Mouse (Mus musculus) heart, embryonic 13.5 days (tissue): ENCODE measurements around the gene Ttc14. TPM values are rescaled to one million over a fixed set of nuclear protein-coding genes. Genes with fewer than 3 reads are reported as not detected.
A peak's percentile ranks its signal among the peaks of the same experiment; 100 is the strongest.

ENCODE experiments used
- ATAC-seq: fragments of 200-750 bp; cut with Nextera tagmentation; 2 replicates; pipeline ENCODE4 v1.8.0; 2017; ENCODE audit warnings: moderate TSS enrichment; ENCODE audit not compliant: insufficient number of reproducible peaks, low FRiP score, low TSS enrichment; ENCODE audit errors: extremely low read depth
- H3K27ac ChIP-seq: fragments of 300-500 bp; sonication (generic); replicated peaks from 2 replicates; pipeline ENCODE4 v1.5.1; 2015; ENCODE audit warnings: moderate library complexity, mild to moderate bottlenecking, inconsistent platforms
- H3K27me3 ChIP-seq: fragments of 300-500 bp; sonication (generic); replicated peaks from 2 replicates; pipeline ENCODE4 v1.6.1; 2015; ENCODE audit warnings: mild to moderate bottlenecking, inconsistent platforms
- H3K36me3 ChIP-seq: fragments of 300-500 bp; sonication (generic); 2 replicates; pipeline ENCODE4 v1.6.1; 2015; ENCODE audit warnings: mild to moderate bottlenecking, inconsistent platforms
- H3K4me1 ChIP-seq: fragments of 300-500 bp; sonication (generic); 2 replicates; pipeline ENCODE4 v1.6.1; 2015; ENCODE audit warnings: inconsistent platforms
- H3K4me2 ChIP-seq: fragments of 300-500 bp; sonication (generic); 2 replicates; pipeline ENCODE4 v1.6.1; 2015; ENCODE audit warnings: inconsistent platforms, mild to moderate bottlenecking, moderate library complexity
- H3K4me3 ChIP-seq: fragments of 300-500 bp; sonication (generic); 2 replicates; pipeline ENCODE4 v1.5.1; 2015; ENCODE audit warnings: moderate library complexity, mild to moderate bottlenecking, inconsistent platforms
- H3K9ac ChIP-seq: fragments of 300-500 bp; sonication (generic); 2 replicates; pipeline ENCODE4 v1.6.1; 2015; ENCODE audit warnings: inconsistent platforms, mild to moderate bottlenecking, moderate library complexity
- H3K9me3 ChIP-seq: fragments of 300-500 bp; sonication (generic); 2 replicates; pipeline ENCODE4 v1.6.1; 2016; ENCODE audit warnings: inconsistent platforms
- WGBS: fragments of 180-500 bp; shearing (Covaris S2); methylation state at CpG from one replicate; pipeline ENCODE4 v1.1.7; 2015; ENCODE audit warnings: mixed read lengths; 5-methylcytosine and 5-hydroxymethylcytosine counted together
- polyA plus RNA-seq: library from polyadenylated mRNA; unstranded; fragments of >200 nt; fragmentation: Nextera tagmentation; extraction: Ambion mirVana; gene quantifications from 2 replicates; pipeline ENCODE4 v1.2.1, GENCODE M21; 2015

Gene Ttc14
- polyA plus RNA-seq, result 39.8 and 45.6 TPM in 2 replicates

DNA sequence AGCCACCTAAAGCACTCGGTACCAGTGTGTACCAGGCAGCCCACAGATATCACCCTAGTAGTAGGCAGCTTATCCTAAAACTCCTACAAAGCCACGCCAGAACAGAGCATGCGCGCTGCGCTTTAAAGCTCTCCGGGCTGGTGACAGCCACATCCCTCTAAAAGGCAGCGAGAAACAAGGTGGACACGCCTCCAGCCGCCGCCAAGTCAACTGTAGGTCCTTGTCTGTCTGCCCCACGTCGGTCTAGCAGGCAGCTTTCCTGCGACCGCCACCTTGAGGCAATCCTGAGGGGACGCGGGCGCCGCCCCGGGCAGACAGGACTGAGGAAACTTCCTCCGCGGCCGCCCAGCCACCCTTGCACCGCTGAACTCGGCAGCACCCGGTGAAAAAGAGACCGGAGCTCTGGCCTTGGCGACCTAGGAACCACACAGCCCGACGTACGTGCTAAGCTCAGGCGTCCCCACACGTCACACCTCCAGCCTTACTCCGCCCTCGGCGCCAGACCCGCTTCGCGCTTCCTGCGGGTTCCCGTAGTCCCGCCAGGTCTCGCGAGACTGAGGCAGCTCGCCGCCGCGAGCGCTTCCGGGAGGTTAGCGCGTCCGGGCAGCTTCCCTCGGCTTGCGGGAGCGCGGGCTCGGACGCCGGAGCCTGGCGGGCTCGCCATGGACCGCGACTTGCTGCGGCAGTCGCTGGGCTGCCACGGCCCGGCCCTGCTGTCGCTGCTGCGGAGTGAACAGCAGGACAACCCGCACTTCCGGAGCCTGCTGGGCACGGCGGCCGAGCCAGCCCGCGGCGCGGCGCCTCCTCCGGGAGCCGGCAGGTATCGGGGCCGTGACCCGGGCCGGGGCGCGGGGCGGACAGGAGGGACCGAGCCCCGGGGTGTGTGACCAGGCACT lies at the start of gene Ttc14:
TSS of gene Ttc14 (plus strand) at position 216 of the 896 bp plus-strand sequence.
- peak; percentile 98 for ATAC-seq
- peak within 1 kb of the TSS; percentile 79 for H3K4me2 ChIP-seq
- peak within 1 kb of the TSS; percentile 100 for H3K27ac ChIP-seq
- H3K4me1 ChIP-seq, result peaks cover 10% of the 10 kb centered on the region
- H3K27me3 ChIP-seq, result no peaks in the 10 kb centered on the region
- H3K9ac ChIP-seq, result peak within 1 kb of the TSS; percentile 98
- H3K36me3 ChIP-seq, result peaks cover 18% of the 10 kb centered on the region
- no peaks in the 10 kb centered on the region for H3K9me3 ChIP-seq
- H3K4me3 ChIP-seq, result peak within 1 kb of the TSS; percentile 92
- WGBS, result under 1% methylated on average over 90 of the region's 90 CpGs

DNA sequence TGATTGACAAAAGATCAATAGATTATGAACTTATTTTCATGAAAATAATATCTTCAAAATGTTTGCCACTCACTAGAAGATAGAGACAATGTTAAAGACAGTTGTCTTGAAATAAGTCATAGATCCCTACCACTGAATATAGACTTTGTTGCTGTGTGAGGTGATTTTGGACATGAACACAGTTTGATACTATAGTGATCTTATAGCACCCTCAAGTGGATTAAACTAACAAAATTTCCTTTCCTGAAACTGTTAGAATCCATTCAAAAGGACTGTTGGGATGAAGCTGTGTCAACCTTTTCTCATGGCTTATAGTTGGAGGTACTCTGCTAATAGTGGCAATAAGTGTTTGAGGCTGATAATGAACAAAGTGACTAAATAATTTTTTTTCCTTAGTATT lies 8.7 kb upstream of the Ttc14 start:
- Histone ChIP-seq H3K36me3 (no peaks in the 10 kb centered on the region), H3K9me3 (no peaks in the 10 kb centered on the region), H3K4me2 (no peak overlapping the region), H3K4me1 (no peaks in the 10 kb centered on the region), H3K9ac (no peak overlapping the region), H3K27ac (no peak overlapping the region), H3K27me3 (no peaks in the 10 kb centered on the region), H3K4me3 (no peak overlapping the region)
- no peak for ATAC-seq

DNA sequence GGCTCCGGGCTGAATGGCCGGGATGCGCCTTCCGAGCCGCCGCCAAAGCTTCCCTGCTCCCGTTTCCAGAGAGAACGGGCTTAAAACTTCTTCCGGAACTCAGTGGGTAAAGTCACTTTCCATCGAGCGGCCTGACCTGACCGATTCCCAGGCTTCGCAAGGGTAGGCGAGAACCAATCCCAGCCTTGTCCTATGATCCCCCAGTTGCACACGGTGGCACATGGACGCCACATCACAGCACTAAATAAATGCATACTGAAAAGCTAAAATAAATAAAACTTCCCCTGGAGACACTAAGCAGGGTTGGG lies 835 bp downstream of the Ttc14 start:
- Histone ChIP-seq H3K9me3 (no peaks in the 10 kb centered on the region), H3K9ac (peak overlapping the region; percentile 98), H3K4me2 (peak overlapping the region; percentile 79), H3K27ac (peak overlapping the region; percentile 100), H3K27me3 (no peaks in the 10 kb centered on the region), H3K36me3 (peaks cover 23% of the 10 kb centered on the region), H3K4me1 (peaks cover 10% of the 10 kb centered on the region), H3K4me3 (peak overlapping the region; percentile 92)
- 0% methylated on average over 16 of the region's 16 CpGs for WGBS
- ATAC-seq, result no peak

DNA sequence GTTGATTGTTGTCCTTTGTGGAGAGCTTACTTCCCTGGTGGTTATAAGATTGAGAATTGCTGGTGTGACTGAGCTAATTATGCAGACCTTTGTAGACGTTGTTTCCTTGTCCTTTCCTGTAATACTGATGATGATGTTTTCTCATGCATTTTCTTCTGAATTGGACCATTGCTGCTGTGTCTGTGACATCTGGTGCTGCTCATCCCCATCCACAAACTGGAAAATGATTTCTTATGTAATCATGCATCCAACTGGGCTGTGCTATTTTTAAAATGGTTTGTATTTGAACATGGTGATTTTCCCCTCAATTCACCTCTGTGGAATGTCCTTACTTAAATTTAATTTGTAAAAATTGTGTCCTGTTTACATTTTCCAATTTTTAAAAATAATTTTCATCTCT lies 7.5 kb downstream of the Ttc14 start:
- peaks cover 71% of the 10 kb centered on the region for H3K36me3 ChIP-seq
- no peak overlapping the region for H3K4me2 ChIP-seq
- no peaks in the 10 kb centered on the region for H3K9me3 ChIP-seq
- H3K9ac ChIP-seq, result no peak overlapping the region
- 76% methylated on average over 1 of the region's 1 CpGs for WGBS
- no peak overlapping the region for H3K4me3 ChIP-seq
- ATAC-seq, result no peak
- H3K27me3 ChIP-seq, result no peaks in the 10 kb centered on the region
- H3K4me1 ChIP-seq, result no peaks in the 10 kb centered on the region
- no peak overlapping the region for H3K27ac ChIP-seq

DNA sequence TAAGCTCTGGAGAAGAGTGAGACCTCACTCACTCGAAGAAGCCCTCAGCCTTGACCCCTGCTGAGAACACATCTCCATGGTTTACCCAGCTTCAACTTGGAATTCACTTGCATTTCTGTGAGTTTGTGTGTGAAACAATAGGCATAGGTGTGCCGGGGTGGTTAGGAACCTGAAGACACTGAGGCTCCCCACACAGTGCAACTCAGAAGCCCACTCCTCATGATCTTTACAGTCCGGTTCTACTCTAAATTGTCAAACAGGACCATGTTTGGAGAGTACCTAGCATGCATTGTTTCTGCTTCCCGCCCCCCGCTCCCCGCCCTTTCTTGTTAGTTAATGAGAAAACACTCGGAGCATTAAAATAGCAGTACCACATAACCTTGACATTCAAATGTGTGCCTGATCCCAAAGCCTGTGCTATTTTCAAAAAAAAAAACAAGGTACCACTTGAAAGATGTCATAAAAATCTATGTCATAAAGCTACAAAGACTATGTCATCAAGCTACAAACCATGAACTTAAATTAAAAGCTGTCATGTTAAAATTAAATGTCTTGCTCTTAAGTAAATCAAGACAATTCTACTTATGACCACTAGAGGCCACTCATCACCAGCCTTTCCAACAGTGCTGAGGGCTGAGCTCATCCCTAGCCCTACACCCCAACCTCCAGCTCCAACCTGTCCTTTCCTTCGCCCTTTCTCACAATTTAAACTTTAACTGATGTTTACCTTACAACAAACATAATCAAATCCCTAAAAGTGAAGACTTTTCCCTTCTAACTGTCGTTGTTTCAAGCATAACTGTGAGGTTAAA lies 24.7 kb downstream of the Ttc14 start:
- no peak overlapping the region for H3K9ac ChIP-seq
- H3K4me2 ChIP-seq, result no peak overlapping the region
- H3K27ac ChIP-seq, result no peak overlapping the region
- no peak overlapping the region for H3K4me3 ChIP-seq
- no peak for ATAC-seq
- H3K27me3 ChIP-seq, result no peaks in the 10 kb centered on the region; the same call in 1 of the 2 replicates
- WGBS, result 38% methylated on average over 9 of the region's 9 CpGs
- H3K9me3 ChIP-seq, result no peaks in the 10 kb centered on the region
- H3K36me3 ChIP-seq, result no peaks in the 10 kb centered on the region
- H3K4me1 ChIP-seq, result no peaks in the 10 kb centered on the region

DNA sequence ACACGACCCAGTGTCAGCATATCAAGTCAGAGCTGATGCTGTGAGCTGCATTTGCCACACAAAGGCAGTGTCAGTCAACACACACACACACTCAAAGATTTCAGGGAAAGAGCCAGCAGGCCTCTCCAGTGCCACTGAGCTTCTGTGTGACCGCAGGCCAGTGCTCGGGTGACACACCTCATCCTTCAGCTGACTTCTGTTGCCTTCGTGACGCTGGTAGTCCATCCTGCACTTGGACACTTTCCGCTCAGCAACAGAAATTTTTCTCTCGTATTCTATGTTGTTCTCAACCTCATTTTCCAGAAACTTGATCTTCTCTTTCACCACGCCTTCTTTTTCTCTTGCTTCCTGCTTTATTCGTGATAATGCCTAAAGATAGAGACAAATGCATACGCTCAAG lies 32.7 kb downstream of the Ttc14 start:
- Histone ChIP-seq H3K4me1 (peaks cover 9% of the 10 kb centered on the region), H3K27me3 (no peaks in the 10 kb centered on the region; the same call in 1 of the 2 replicates), H3K27ac (no peak overlapping the region), H3K4me2 (no peak overlapping the region), H3K36me3 (no peaks in the 10 kb centered on the region), H3K4me3 (no peak overlapping the region), H3K9me3 (no peaks in the 10 kb centered on the region), H3K9ac (no peak overlapping the region)
- no peak for ATAC-seq
- 80% methylated on average over 10 of the region's 10 CpGs for WGBS

DNA sequence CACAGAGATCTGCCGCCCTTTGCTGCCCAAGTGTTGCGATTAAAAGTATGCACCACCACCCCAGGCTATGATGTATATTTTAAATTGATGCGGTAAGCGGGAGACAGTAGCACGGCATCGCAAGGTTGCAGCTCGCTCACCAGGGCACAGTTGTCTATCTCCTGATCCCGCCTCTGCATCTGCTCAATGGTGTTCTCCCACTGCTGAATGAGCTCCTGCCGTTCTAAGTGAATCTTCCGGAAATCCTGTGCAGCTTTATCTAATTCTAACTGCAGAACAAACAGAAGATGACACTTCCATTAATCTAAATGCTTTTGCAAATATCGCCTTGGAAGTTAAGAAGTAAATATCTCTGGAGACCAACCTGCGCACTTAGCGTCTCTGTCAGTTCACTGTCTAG lies 36.9 kb downstream of the Ttc14 start:
- no peak overlapping the region for H3K4me2 ChIP-seq
- no peak overlapping the region for H3K9ac ChIP-seq
- peaks cover 9% of the 10 kb centered on the region for H3K4me1 ChIP-seq
- no peaks in the 10 kb centered on the region for H3K36me3 ChIP-seq
- no peak for ATAC-seq
- H3K4me3 ChIP-seq, result no peak overlapping the region
- no peak overlapping the region for H3K27ac ChIP-seq
- WGBS, result 89% methylated on average over 13 of the region's 13 CpGs
- no peaks in the 10 kb centered on the region for H3K27me3 ChIP-seq
- peaks cover 4% of the 10 kb centered on the region; the same call in 1 of the 2 replicates for H3K9me3 ChIP-seq

DNA sequence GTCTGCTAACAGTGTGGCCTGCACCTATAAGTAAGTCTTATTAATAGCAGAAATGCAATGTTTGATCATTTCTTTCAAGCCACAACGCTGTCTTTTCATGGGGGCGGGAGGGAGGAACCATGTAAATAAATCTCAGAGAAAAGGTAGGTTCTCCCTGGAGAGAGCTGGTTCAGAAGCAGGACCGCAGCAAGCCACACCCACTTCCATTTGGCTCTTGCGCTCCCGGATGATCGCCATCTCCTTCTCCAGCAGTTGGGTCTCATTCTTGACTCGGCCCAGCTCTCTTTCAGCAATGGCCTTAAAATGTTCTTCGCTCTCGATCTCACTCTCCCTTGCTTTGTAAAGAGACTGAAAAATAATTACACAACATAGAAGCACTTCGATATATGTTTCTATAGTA lies 39.2 kb downstream of the Ttc14 start:
- Histone ChIP-seq H3K4me1 (peaks cover 13% of the 10 kb centered on the region), H3K36me3 (no peaks in the 10 kb centered on the region), H3K9me3 (peaks cover 4% of the 10 kb centered on the region; the same call in 1 of the 2 replicates), H3K27ac (no peak overlapping the region), H3K4me2 (peak overlapping the region; percentile 56), H3K9ac (peak overlapping the region; percentile 28; the same call in 1 of the 2 replicates), H3K27me3 (no peaks in the 10 kb centered on the region), H3K4me3 (peak overlapping the region; percentile 27)
- ATAC-seq, result no peak
- 40% methylated on average over 10 of the region's 10 CpGs for WGBS

DNA sequence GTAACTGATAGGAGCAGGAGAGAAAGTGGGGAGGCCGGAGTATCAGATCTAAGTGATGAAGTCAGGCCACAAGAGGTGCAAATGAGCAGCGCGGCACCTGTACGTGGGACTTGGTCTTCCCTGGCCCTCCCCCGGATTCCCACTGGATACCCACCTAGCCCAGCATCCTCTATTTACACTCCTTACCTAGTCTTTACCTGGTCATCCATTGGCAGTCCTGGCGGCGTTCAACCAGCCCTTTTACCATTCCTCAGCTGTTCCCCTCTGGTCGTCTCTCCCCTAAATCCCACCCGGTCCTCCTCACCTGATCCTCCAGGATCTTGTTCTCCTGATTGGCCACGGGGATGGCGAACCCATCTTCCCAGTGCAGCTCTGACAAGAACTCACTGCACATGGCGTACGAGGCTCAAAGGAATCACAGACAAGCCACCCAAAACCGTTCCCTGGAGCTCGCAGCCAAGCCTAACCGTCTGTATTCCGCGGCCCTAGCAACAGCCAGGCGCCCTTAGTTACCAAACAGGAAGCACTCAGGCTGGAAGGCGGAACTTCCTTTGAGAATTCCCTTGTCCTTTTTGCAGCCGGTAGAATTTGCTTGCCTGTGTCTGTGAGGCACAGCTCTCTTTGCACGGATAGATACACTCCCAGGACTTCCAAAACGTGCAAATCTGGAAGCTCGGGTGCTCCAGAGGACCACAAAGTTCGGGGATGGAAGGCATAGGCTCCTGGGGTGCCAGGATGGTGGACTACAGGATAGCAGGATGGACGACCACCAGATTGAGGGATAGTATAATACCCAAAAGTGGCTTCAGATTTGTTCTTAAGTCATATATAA lies 44.4 kb downstream of the Ttc14 start, which contains the start of gene Ccdc39:
TSS of gene Ccdc39 (minus strand) at position 510 of the 832 bp plus-strand sequence.
- Histone ChIP-seq H3K27me3 (no peaks in the 10 kb centered on the region), H3K9me3 (peaks cover 4% of the 10 kb centered on the region; the same call in 1 of the 2 replicates), H3K27ac (no peak within 1 kb of the TSS), H3K36me3 (no peaks in the 10 kb centered on the region), H3K9ac (peak within 1 kb of the TSS; percentile 84), H3K4me3 (peak within 1 kb of the TSS; percentile 55), H3K4me2 (peak within 1 kb of the TSS; percentile 85), H3K4me1 (peaks cover 9% of the 10 kb centered on the region)
- WGBS, result 4% methylated on average over 26 of the region's 26 CpGs
- no peak for ATAC-seq

DNA sequence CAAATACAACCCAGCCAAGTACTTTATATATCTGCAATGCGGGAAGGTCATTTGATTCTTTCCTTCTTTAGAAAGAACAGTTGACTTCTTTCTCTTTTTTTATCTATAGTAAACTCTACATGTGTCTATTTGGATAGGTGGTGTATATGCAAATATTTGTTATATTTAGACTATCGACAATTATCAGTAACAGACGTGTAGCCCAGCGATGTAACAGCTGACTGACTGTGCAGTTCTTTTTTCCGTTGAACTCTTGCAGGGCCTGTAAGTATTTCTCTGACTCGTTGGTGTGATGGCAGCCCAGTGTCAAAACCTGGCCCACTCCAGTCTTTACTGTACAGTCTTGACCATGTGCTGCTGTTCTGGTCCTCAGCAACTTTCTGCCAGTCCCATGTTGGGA lies 47.0 kb downstream of the Ttc14 start:
- H3K4me2 ChIP-seq, result no peak overlapping the region
- no peak overlapping the region for H3K9ac ChIP-seq
- peaks cover 9% of the 10 kb centered on the region for H3K4me1 ChIP-seq
- no peak for ATAC-seq
- 65% methylated on average over 6 of the region's 6 CpGs for WGBS
- no peaks in the 10 kb centered on the region for H3K36me3 ChIP-seq
- no peaks in the 10 kb centered on the region for H3K27me3 ChIP-seq
- no peak overlapping the region for H3K27ac ChIP-seq
- H3K9me3 ChIP-seq, result no peaks in the 10 kb centered on the region
- H3K4me3 ChIP-seq, result no peak overlapping the region

DNA sequence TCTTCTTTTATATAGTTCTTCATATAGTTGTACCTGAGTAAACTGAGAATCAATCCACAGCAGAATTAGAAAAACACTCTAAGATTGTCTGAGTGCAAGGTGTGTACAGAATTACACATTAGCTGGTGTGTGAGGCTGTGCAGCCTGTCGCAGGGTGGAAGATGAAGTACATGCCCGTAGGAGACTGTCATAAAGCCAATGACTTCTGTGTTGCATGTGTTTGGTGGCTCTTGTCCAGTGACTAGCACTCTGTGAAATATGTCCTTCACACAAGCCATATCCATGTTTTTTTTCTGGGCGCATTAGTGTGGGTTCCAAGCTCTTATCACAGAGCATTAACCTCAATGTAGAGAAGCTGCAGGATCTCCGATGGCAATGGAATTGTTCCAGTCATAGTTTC lies 51.2 kb downstream of the Ttc14 start:
- ATAC-seq, result no peak
- 70% methylated on average over 4 of the region's 4 CpGs for WGBS
- no peak overlapping the region for H3K9ac ChIP-seq

More for the DNA sequence above, 51.2 kb downstream of the Ttc14 start:
- Histone ChIP-seq H3K9me3 (no peaks in the 10 kb centered on the region), H3K4me3 (no peak overlapping the region), H3K4me1 (no peaks in the 10 kb centered on the region), H3K27me3 (no peaks in the 10 kb centered on the region), H3K27ac (no peak overlapping the region), H3K36me3 (no peaks in the 10 kb centered on the region), H3K4me2 (no peak overlapping the region)
